Mouse (Mus musculus) retina, embryonic 14.5 days (tissue): Measurements from ENCODE around the gene Kctd7.

Experiments used
- DNase-seq: peaks from one replicate; pipeline ENCODE4 v3.0.0-alpha.2; 2015; ENCODE audit warnings: low spot score

Kctd7 gene

DNA sequence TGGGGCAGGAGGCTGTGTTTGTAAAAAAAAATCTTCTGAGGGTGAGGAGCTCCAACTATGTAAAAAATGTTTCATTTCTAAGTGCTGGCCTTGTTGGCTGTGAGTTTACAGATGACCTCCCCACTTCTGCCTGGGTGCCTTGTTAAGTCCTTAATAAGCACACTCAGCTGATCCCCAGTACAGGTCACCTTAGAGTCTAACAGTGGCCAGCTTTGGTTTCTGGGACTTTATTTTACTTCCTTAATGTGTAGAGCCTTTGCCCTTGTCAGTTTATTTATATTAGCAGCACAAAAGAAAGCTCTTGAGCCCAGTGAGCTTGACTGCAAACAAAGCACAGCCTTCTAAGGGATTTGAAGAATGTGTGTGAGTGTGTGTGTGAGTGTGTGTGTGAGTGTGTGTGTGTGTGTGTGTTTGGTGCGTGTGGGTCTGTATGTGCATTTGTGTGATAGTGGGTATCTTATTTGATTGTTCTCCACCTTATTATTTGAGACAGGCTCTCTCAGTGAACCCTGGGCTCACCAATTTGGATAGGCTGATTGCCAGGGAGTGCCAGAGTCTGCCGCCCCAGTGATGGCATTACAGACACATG is 47.8 kb downstream of the Kctd7 start:
- DNase-seq = no peak

DNA sequence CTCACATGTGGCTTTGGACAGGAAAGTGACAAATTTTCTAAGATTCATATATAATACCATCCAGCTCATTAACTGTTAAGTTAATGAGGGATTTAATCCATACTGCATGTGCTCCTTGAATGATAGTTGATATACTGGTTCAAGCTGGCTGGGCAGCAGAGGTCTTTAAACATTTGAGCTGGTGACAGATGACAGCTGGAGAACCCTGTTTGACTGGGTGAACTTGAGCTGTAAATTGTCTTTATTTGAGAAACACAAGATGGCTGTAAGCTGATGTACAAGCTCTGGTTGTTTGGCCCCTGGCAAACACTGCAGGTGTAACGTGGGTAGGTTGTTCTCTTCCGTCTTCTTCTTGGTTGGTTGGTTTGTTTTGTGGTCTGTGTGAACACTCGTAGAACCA is 49.1 kb downstream of the Kctd7 start:
- no peak for DNase-seq

DNA sequence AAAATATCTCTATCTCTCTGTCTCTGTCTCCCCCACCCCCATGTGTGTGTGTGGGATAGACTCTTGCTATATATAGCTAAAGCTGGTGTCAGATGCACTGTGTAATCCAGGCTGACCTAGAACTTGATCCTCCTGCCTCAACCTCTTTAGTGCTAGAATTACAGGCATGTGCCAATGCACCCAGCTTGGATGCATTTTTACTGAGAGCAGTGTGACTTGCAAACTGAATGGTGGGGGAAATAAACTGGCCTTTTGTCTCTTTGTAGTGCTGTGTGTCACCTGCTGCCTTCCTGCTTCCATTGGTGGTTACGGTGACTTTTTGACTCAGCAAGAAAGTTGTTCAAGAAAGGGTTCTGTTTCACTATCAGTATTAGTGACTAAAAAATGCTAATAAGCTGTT is 51.6 kb downstream of the Kctd7 start:
- DNase-seq = no peak

DNA sequence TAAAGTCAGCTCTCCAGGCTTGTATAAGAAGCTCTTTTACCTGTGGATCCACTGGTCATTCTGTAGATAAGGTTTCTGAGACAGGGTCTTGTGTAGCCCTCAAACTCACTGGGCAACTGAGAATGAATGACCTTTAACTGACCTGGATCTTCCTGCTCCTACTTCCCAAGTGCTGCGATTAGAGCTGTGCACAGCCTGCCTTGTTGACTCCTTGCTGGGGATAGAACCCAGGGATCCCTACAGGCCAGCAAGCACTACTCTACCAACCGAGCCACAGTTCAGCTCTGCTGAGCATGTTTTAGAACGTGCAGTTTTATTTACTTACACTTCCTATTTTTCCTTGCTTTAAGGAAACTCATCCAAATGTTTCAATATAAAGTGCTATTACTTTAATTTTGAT is 52.8 kb downstream of the Kctd7 start:
- DNase-seq = no peak

DNA sequence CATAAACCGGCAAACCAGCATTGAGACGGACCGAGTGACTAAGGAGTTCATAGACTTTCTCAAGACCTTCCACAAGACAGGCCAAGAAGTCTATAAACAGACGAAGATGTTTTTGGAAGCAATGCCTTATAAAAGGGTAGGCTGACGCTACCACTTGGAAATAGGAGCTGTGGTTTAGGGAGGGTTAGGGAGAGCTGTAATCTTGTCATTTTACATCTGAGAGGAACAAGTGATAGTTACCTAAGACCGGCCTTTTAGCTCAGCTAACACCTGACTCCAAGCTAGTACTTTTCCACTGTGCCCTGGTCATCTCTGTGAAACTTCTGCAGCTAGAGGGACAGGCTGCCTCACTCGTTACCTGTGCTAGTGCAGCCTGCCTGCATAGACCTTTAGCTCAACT is 53.3 kb downstream of the Kctd7 start:
- DNase-seq = no peak

DNA sequence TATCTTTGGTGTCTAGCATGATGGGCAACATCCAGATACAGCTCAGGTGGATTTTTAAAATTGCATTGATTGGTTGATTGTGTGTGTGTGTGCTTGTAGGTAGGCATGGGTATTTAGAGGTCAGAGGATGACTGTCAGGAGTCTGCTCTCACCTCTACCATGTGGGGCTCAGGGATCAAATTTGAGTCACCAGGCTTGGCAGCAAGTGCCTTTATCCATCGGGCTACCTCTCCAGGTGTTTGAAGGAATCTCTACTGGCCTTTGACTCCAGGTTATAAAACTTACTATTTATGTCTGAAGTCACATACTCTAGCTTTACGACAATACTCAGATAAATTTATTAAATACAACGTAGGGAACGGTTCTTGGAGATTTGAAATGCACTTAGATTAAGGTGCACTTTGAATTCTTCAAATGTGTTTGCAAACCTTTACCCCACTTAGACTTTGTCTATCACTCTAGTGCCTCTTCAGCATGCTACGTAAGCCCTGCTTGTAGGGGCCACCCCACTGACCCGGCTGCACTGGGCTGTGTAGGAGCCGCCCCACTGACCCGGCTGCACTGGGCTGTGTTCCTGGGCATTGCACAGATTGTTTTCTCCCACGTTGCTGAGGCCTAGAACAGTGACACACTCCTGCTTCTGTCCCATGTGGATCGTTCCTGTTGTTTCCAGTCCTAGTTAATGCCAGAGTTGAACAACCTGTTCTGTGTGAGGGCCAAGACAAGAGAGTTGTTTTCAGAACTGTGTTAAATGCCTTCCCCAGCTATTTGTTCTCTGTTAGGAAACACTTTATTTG is 55.8 kb downstream of the Kctd7 start:
- no peak for DNase-seq

DNA sequence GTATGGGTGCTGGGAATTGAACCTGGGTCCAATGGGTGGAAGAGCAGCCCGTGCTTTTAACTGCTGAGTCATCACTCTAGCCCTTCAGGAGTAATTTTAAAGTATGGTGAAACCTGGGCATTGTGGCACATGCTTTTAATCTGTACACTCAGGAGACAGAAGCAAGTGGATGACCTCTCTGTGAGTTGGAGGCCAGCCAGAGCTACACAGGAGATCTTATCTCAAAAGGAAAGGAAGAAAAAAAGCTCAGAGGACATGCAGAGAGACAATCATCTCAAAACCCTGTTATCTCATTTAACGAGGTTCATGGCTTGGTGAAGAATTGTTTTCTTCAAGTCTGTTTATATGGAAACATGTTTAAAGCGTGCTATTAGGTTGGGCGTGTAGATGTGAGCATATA is 59.3 kb downstream of the Kctd7 start:
- no peak for DNase-seq

DNA sequence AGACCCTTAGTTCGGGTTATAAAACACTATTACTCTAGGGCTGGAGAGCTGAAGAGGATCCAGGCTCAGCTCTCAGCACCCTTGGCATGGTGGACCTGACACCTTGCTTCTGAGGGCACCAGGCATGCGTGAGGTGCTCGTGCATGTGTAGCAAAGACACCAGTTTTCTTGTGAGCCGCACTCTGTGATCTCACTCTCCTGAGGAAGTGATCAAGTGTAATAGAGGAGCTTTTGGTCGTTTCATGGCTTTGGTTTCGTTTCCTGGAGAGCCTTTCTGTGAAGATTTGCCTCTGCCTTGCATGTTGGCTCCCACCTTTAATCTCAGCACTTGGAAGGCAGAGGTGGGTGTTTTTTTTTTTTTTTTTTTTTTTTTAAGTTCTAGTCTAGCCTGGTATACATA is 59.9 kb downstream of the Kctd7 start:
- DNase-seq = no peak
